Mouse (Mus musculus) lung, embryonic 14.5 days (tissue): Measurements from ENCODE around the gene Stoml1. TPM values are rescaled to one million over a fixed set of nuclear protein-coding genes. Genes with fewer than 3 reads are reported as not detected.
"Not testable (repeated sequence)": the region's sequence is repeated elsewhere in the genome, so short reads cannot be mapped to it uniquely, and the experiment has no call there.

Source experiments
- ATAC-seq: fragments of 200-750 bp; cut with Nextera tagmentation; 2 replicates; pipeline ENCODE4 v1.8.0; 2017; ENCODE audit warnings: mild to moderate bottlenecking, moderate TSS enrichment, moderate library complexity; ENCODE audit not compliant: insufficient read depth
- DNase-seq: peaks from one replicate; pipeline ENCODE4 v3.0.0-alpha.2; 2015
- H3K27ac ChIP-seq: fragments of 300-500 bp; sonication (generic); 2 replicates; pipeline ENCODE4 v1.5.1; 2014; ENCODE audit warnings: low read depth, mild to moderate bottlenecking, moderate library complexity
- H3K27me3 ChIP-seq: fragments of 300-500 bp; sonication (generic); 2 replicates; pipeline ENCODE4 v1.6.1; 2014; ENCODE audit warnings: low read length, control low read depth; ENCODE audit not compliant: insufficient read depth
- H3K36me3 ChIP-seq: fragments of 300-500 bp; sonication (generic); 2 replicates; pipeline ENCODE4 v1.6.1; 2014; ENCODE audit warnings: control low read depth; ENCODE audit not compliant: insufficient read depth
- H3K4me1 ChIP-seq: fragments of 300-500 bp; sonication (generic); 2 replicates; pipeline ENCODE4 v1.6.1; 2014; ENCODE audit warnings: antibody characterized with exemption, control low read depth; ENCODE audit not compliant: insufficient read depth
- H3K4me2 ChIP-seq: fragments of 300-500 bp; sonication (generic); 2 replicates; pipeline ENCODE4 v1.6.1; 2014; ENCODE audit warnings: mild to moderate bottlenecking
- H3K4me3 ChIP-seq: fragments of 300-500 bp; sonication (generic); 2 replicates; pipeline ENCODE4 v1.5.1; 2014; ENCODE audit warnings: low read depth, low read length
- H3K9ac ChIP-seq: fragments of 300-500 bp; sonication (generic); 2 replicates; pipeline ENCODE4 v1.6.1; 2014
- H3K9me3 ChIP-seq: fragments of 300-500 bp; sonication (generic); 2 replicates; pipeline ENCODE4 v1.6.1; 2016; ENCODE audit warnings: low read depth, low read length, control low read depth
- CTCF ChIP-seq: IDR thresholded peaks from 2 replicates; pipeline ENCODE4 v1.5.1; 2016; ENCODE audit warnings: antibody characterized with exemption, low read depth
- WGBS: fragments of 180-500 bp; shearing (Covaris S2); extraction: QIAGEN DNeasy Blood & Tissue Kit; methylation state at CpG from one replicate; pipeline ENCODE4 v1.1.7; 2014; 5-methylcytosine and 5-hydroxymethylcytosine counted together
- polyA plus RNA-seq: library from polyadenylated mRNA; unstranded; fragments of >200 nt; fragmentation: Nextera tagmentation; extraction: Ambion mirVana; gene quantifications from 2 replicates; pipeline ENCODE4 v1.2.1, GENCODE M21; 2014

Stoml1 gene
- polyA plus RNA-seq, 1 experiment from 2014 or later = 27.1 TPM

DNA sequence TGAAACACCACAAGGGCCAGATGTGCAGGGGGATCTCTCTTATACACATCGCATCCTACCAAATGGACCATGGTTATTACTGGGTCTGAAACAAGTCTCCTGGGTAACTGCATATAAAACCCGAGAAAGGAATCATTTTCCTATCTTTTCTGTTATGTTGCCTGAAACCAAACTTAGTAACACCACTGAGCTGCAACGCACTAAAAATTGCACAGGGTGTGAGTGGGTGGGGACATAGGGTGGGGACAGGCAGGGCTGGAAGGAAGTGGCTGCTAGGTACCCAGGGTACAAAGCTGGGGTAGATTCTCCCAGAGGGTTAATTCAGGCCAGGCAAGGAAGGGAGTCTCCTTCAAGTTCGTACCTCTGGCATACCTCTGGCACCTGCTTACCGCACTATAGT is 10.3 kb upstream of the Stoml1 start:
- Histone ChIP-seq H3K9me3 (no peaks in the 10 kb centered on the region), H3K4me2 (no peak overlapping the region; the same call in 1 of the 2 replicates), H3K4me1 (peaks cover 25% of the 10 kb centered on the region), H3K4me3 (no peak overlapping the region), H3K36me3 (peaks cover 20% of the 10 kb centered on the region), H3K9ac (no peak overlapping the region), H3K27ac (peak overlapping the region; percentile 88), H3K27me3 (no peaks in the 10 kb centered on the region)
- 79% methylated on average over 5 of the region's 5 CpGs for WGBS
- TF ChIP-seq CTCF = no peak
- ATAC-seq = no peak
- DNase-seq = no peak

DNA sequence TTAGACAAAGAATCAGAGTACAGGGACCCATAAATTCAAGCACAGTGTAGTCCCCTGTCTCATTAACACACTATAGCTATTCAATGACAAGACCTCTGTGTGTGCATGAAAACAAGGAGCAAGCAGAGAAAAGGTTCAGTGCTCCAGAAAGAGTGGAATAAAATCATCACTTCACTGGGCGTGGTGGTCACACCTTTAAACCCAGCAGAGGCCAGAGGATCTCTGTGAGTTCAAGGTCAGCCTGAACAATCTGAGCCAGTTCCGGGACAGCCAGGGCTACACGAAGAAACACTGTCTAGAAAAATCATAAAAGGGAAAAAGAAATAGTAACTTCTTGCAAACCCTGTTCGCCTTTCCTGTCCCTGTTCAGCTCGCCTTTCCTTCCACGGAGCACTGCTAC is 9.3 kb upstream of the Stoml1 start:
- H3K9me3 ChIP-seq = no peaks in the 10 kb centered on the region
- H3K9ac ChIP-seq = no peak overlapping the region
- no peaks in the 10 kb centered on the region for H3K27me3 ChIP-seq
- no peak overlapping the region for H3K4me3 ChIP-seq
- H3K36me3 ChIP-seq = peaks cover 20% of the 10 kb centered on the region
- ATAC-seq (no peak), DNase-seq (no peak)
- no peak overlapping the region for H3K4me2 ChIP-seq
- 78% methylated on average over 6 of the region's 6 CpGs for WGBS
- H3K4me1 ChIP-seq = peaks cover 26% of the 10 kb centered on the region
- no peak for TF ChIP-seq CTCF
- H3K27ac ChIP-seq = no peak overlapping the region

DNA sequence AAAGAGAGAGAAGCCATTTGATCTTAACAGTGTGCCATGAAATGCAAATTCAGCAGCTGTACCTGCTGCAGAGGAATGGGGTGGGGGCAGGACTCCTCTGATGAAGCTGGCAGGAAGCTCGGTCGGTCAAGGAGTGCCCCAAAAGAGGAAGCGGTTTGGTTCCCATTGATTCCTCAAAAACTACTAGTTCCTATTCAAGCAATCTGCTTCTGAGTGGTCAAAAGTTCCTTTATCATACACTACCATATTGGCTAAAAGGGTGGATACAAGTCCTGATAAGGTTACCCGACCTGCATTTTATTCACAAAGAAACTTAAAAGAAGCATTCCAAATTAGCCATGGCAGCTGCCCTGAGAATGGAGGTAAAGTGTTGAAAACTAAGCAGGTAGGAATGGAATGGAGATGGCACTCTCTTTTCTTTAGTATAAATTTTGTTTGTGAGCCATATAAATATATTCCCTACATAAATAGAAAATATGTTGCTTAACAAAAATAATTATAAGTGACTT is 6.8 kb upstream of the Stoml1 start:
- Histone ChIP-seq H3K27ac (no peak overlapping the region), H3K4me2 (peak overlapping the region; percentile 23; the same call in 1 of the 2 replicates), H3K9me3 (no peaks in the 10 kb centered on the region), H3K4me3 (no peak overlapping the region), H3K4me1 (peaks cover 24% of the 10 kb centered on the region), H3K36me3 (peaks cover 20% of the 10 kb centered on the region), H3K9ac (no peak overlapping the region), H3K27me3 (no peaks in the 10 kb centered on the region)
- no peak for DNase-seq
- WGBS = 64% methylated on average over 4 of the region's 4 CpGs
- no peak for ATAC-seq
- no peak for TF ChIP-seq CTCF

DNA sequence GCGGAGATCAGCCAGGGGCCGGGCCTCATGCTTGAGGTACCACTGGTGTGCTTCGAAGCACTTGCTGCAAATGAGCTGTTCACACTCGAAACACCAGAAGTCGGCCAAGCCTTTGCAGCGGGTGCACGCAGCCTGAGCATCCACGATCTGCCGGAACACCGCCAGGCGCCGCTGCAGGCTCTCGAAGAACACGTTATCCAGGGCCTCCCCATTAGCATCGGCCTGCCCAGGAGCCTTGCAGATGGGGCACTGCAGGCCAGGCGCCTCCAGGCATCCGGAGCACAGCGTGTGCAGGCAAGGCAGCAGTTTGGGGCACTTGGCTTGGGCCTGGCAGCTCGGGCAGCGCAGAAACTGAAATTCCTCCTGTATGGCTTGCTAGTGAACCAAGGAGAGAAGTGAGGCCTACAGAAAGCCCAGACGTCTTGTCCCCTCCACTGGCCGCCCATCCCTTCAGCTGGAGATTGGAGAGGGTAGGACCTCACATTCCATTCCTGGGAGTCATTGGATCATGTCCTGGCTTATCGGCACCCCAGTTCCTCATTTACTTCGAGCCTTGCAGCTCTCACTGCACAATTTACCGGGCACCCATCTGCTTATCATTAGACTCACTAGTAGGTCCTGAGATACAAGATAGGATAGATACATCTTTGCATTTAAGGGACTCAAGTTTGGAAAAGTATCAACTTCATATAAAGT is 5.8 kb upstream of the Stoml1 start:
- Histone ChIP-seq H3K9ac (peak overlapping the region; percentile 58), H3K4me2 (peak overlapping the region; percentile 67), H3K27me3 (no peaks in the 10 kb centered on the region), H3K9me3 (no peaks in the 10 kb centered on the region), H3K27ac (peak overlapping the region; percentile 78), H3K4me3 (peak overlapping the region; percentile 31), H3K4me1 (peaks cover 20% of the 10 kb centered on the region), H3K36me3 (peaks cover 20% of the 10 kb centered on the region)
- peak; percentile 91 for DNase-seq
- peak; percentile 67 for ATAC-seq
- 8% methylated on average over 25 of the region's 25 CpGs for WGBS
- TF ChIP-seq CTCF = peak; percentile 89

DNA sequence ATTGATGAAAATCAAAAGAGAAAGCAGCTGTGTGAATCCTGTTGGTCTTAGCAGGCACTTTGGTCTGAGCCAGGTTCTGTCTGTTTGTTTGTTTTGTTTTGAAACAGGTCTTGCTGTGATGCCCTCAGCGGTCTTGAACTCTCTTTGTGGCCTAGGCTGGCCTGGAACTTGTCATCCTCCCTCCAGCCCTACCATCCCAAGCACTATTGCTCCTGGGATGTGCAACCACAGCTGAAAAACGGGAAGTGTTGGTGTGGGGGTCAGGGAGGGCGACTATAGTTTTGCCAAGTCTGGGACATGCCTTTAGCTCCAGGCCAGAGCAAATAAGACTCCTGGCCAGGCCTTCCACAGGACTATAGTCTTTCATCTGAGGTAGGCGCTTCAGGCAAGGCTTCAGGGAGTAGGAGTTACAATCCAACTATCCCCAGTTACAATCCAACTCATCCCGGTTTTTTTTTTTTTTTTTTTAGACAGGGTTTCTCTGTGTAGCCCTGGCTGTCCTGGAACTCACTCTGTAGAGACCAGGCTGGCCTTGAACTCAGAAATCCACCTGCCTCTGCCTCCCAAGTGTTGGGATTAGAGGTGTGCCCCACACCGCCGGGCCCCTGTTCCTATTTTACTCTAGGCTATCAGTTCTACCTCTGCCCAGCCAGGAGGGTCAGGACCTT is 4.1 kb upstream of the Stoml1 start:
- 28% methylated on average over 7 of the region's 7 CpGs for WGBS
- H3K36me3 ChIP-seq = peaks cover 20% of the 10 kb centered on the region
- no peak for TF ChIP-seq CTCF
- H3K9me3 ChIP-seq = no peaks in the 10 kb centered on the region
- peak overlapping the region; percentile 67 for H3K4me2 ChIP-seq
- H3K4me1 ChIP-seq = peaks cover 12% of the 10 kb centered on the region
- no peaks in the 10 kb centered on the region for H3K27me3 ChIP-seq
- DNase-seq (peak; percentile 26), ATAC-seq (no peak)
- H3K9ac ChIP-seq = peak overlapping the region; percentile 59
- H3K27ac ChIP-seq = peak overlapping the region; percentile 87
- H3K4me3 ChIP-seq = peak overlapping the region; percentile 46

DNA sequence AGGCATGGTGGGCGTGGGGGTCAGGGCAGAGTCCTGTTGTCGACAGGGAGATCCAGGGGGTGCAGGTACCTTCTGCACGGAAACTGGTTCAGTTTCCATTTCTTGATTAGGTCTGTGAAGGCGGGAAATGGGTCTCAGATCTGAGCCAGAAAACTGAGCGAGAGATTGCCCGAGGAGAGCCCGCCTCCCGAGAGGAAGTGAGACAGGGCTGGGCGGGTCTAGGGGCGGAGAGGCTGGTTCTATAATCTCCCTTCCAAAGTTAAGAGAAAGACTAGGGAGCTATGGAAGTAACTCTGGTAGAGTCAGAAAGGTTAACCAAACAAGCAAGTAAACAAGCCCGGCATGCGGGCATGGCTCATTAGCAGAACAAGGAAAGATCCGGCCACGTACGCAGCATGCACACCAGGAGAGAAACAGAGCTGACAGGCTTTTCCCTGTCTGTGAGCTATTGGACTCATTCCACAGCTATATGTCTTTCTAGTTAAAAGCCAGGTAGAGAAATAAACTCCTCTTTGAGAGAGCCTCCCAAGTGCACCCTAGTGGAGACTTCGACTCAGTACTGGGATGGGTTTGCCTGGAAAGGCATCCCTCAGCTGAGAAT is 3.3 kb upstream of the Stoml1 start, which contains the start of gene Pml:
Gene Pml, minus strand, starts transcription at position 195 of the 601 bp plus-strand sequence.
- peak; percentile 37 for TF ChIP-seq CTCF
- Histone ChIP-seq H3K36me3 (peaks cover 12% of the 10 kb centered on the region), H3K27me3 (no peaks in the 10 kb centered on the region), H3K4me3 (peak within 1 kb of the TSS; percentile 46), H3K4me1 (peaks cover 12% of the 10 kb centered on the region), H3K4me2 (peak within 1 kb of the TSS; percentile 67), H3K9ac (peak within 1 kb of the TSS; percentile 59), H3K27ac (peak within 1 kb of the TSS; percentile 87), H3K9me3 (no peaks in the 10 kb centered on the region)
- ATAC-seq = peak; percentile 41; the same call in 1 of the 2 replicates
- WGBS = 0% methylated on average over 16 of the region's 16 CpGs
- peak; percentile 87 for DNase-seq

DNA sequence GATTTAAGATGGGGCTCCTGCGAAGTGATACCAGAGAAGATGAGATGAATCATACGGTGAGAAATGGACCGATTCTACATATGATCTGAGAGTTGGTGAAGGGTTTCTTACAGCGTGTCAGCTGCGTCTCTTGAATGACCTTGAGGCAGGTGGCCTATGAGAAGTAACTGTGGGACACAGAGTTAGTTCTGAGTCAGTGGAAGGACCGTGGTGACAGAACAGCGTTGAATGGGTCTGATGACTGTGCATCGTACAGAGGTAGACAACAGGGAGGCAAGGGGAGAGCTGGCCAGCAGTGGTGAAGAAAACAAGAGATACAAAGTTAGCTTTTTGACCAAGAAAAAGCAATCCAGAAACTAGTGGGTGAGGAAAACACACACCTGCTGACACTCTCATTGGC is 2.6 kb upstream of the Stoml1 start:
- Histone ChIP-seq H3K36me3 (peaks cover 6% of the 10 kb centered on the region; the same call in 1 of the 2 replicates), H3K4me3 (no peak overlapping the region), H3K27ac (peak overlapping the region; percentile 87), H3K9me3 (no peaks in the 10 kb centered on the region), H3K9ac (no peak overlapping the region), H3K27me3 (no peaks in the 10 kb centered on the region), H3K4me2 (peak overlapping the region; percentile 67), H3K4me1 (peaks cover 12% of the 10 kb centered on the region)
- DNase-seq (no peak), ATAC-seq (no peak)
- 67% methylated on average over 8 of the region's 8 CpGs for WGBS
- no peak for TF ChIP-seq CTCF

DNA sequence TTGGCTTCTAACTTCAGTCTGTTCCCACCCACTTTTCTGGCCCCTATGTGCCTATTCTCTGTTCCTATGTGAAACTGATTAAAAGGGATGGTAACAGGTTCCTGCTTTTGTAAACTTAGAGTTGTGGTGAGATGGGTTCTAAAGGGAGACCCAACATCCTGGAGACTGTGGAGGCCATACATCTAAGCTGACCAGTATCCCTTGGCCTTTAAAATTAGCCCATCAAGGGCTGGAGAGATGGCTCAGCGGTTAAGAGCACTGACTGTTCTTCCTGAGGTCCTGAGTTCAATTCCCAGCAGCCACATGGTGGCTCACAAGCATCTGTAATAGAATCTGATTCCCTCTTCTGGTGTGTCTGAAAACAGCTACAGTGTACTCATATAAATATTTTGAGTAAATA is 2.2 kb upstream of the Stoml1 start:
- not testable (repeated sequence) for H3K9ac ChIP-seq, H3K4me2 ChIP-seq, H3K36me3 ChIP-seq, DNase-seq, H3K9me3 ChIP-seq, H3K27me3 ChIP-seq, ATAC-seq, H3K4me3 ChIP-seq
- 79% methylated on average over 1 of the region's 1 CpGs for WGBS
- H3K27ac ChIP-seq = peak overlapping the region; percentile 87; the same call in 1 of the 2 replicates
- peaks cover 12% of the 10 kb centered on the region for H3K4me1 ChIP-seq

DNA sequence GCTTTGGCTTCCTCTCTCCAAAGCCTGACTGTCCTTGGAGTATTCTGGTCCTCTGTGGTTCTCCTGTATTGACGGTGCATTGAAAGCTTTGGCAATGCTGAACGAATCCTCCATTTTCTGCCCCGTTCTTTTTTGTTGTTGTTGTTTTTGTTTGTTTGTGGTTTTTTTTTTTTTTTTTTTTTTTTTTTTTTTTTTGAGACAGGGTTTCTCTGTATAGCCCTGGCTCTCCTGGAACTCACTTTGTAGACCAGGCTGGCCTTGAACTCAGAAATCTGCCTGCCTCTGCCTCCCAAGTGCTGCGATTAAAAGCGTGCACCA is 800 bp downstream of the Stoml1 start:
- not testable (repeated sequence) for DNase-seq

More for the DNA sequence above, 800 bp downstream of the Stoml1 start:
- Histone ChIP-seq H3K36me3 (peaks cover 20% of the 10 kb centered on the region; the same call in 1 of the 2 replicates), H3K27ac (peak overlapping the region; percentile 61; the same call in 1 of the 2 replicates), H3K9ac (peak overlapping the region; percentile 73), H3K4me2 (peak overlapping the region; percentile 73), H3K4me3 (peak overlapping the region; percentile 67)
- 64% methylated on average over 5 of the region's 5 CpGs for WGBS
- H3K4me1 ChIP-seq, H3K27me3 ChIP-seq, ATAC-seq, H3K9me3 ChIP-seq: not testable (repeated sequence)
